Mouse (Mus musculus): Measurements from ENCODE around the gene Gm40193.
"Not testable (repeated sequence)": the region's sequence is repeated elsewhere in the genome, so short reads cannot be mapped to it uniquely, and the experiment has no call there.

Gm40193 gene

GRCm38 (mm10) chr11:70539877-70540587 lies 7.3 kb upstream of the Gm40193 start, which contains the start of gene Pld2:
Pld2 (plus strand) TSS chr11:70540064.
- peak; percentile 39 to 53 for DNase-seq

GRCm38 (mm10) chr11:70539423-70539822 lies 6.7 kb upstream of the Gm40193 start:
- no peak for DNase-seq

GRCm38 (mm10) chr11:70531065-70531464 lies 1.7 kb downstream of the Gm40193 start:
- not testable (repeated sequence) for DNase-seq

- DNase-seq = no peak
Measured at GRCm38 (mm10) chr11:70528610-70529009, 4.1 kb downstream of the Gm40193 start.

- no peak for DNase-seq
Measured at GRCm38 (mm10) chr11:70526211-70526610, 6.5 kb downstream of the Gm40193 start.

GRCm38 (mm10) chr11:70525726-70526125 lies 7.0 kb downstream of the Gm40193 start:
- DNase-seq = no peak

- DNase-seq = peak; percentile 90 to 97
Measured at GRCm38 (mm10) chr11:70525184-70525678, 7.5 kb downstream of the Gm40193 start, which contains the start of gene Psmb6. Psmb6 (plus strand) TSS chr11:70525367.

- DNase-seq = no peak
Measured at GRCm38 (mm10) chr11:70524782-70525181, 8.0 kb downstream of the Gm40193 start.

- DNase-seq = not testable (repeated sequence)
Measured at GRCm38 (mm10) chr11:70523306-70523989, 9.3 kb downstream of the Gm40193 start.

- DNase-seq = peak; percentile 37 to 61
Measured at GRCm38 (mm10) chr11:70520178-70520769, 12.5 kb downstream of the Gm40193 start.

- DNase-seq = no peak
Measured at GRCm38 (mm10) chr11:70518923-70519322, 13.8 kb downstream of the Gm40193 start, which contains the start of gene Gltpd2. Gltpd2 (plus strand) TSS chr11:70519196.

GRCm38 (mm10) chr11:70518436-70518835 lies 14.3 kb downstream of the Gm40193 start:
- no peak for DNase-seq

GRCm38 (mm10) chr11:70516352-70516751 lies 16.4 kb downstream of the Gm40193 start:
- peak in 1 of 2 experiments; percentile 34 for DNase-seq

GRCm38 (mm10) chr11:70514288-70514687 lies 18.5 kb downstream of the Gm40193 start, which contains the start of gene Vmo1:
Vmo1 (minus strand) TSS chr11:70514616.
- DNase-seq = no peak

- DNase-seq = no peak
Measured at GRCm38 (mm10) chr11:70513520-70513919, 19.2 kb downstream of the Gm40193 start.

GRCm38 (mm10) chr11:70512709-70513342 lies 19.9 kb downstream of the Gm40193 start:
- no peak for DNase-seq

- DNase-seq = no peak
Measured at GRCm38 (mm10) chr11:70511825-70512224, 20.9 kb downstream of the Gm40193 start.

- no peak for DNase-seq
Measured at GRCm38 (mm10) chr11:70511242-70511641, 21.5 kb downstream of the Gm40193 start.

GRCm38 (mm10) chr11:70509753-70510564 lies 22.8 kb downstream of the Gm40193 start:
- DNase-seq = peak; percentile 51 to 65

GRCm38 (mm10) chr11:70506962-70507515 lies 25.7 kb downstream of the Gm40193 start:
- DNase-seq = no peak

- peak; percentile 32 to 35 for DNase-seq
Measured at GRCm38 (mm10) chr11:70506385-70506784, 26.4 kb downstream of the Gm40193 start.

GRCm38 (mm10) chr11:70504970-70505369 lies 27.8 kb downstream of the Gm40193 start, which contains the start of gene Tm4sf5:
Tm4sf5 (plus strand) TSS chr11:70505244.
- DNase-seq = no peak

All from cerebellum, adult 18-20 months (tissue).